Mouse (Mus musculus) kidney, adult 2 months (tissue): ENCODE results near the gene Slit3.

Experiments used
- CTCF ChIP-seq: fragments of 200-500 bp; conservative IDR thresholded peaks from 2 replicates; pipeline ENCODE4 v1.5.1; 2011; ENCODE audit warnings: low read depth, mild to moderate bottlenecking, control low read depth, low read length, moderate library complexity, mixed read lengths; ENCODE audit not compliant: insufficient read depth, insufficient read length
- POLR2A ChIP-seq: fragments of 200-500 bp; IDR thresholded peaks from one replicate; pipeline ENCODE4 v1.6.1; 2011; ENCODE audit warnings: low read depth, low read length, control low read depth

DNA sequence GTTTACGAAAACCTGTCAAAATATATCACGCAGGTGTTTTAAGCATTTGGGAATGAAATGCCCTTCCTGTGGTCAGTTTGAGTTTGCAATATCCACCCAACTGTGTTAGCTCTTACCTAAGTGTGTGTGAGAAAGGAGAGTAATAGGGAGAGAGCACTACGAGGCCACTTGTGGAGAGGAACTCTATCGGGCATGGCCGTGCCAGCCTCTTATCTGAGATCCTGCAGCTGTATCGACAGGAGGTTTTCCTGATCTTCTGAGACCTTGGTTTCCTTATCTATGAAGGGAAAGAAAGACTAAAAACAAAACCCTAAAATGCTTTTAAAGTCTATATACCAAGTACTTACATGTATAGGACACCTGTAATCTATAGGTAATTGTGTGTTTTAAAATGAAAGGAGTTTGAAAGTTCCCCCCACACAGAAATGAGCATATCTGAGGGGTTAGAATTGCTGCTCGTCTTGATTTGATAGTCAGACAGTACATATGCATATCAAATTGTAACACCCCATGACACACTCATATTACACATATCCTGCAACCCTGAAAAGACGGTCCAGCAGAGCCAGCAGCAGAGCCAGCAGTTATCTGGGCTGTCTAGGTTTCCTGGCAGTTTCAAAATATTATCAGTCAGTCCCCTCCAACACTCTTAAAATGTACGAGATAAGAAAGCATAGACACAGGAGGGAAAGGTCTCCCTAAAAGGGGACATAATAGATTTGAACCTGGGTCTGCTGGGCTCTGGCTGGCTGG, 360.8 kb downstream of the Slit3 start:
- no peak for TF ChIP-seq CTCF
- TF ChIP-seq POLR2A = no peak
